Comparison of ENCODE assay signal across 8 mouse cellular contexts in genomic region chr11:70020731-70021263, GRCm38 (mm10). TPM values are rescaled to one million over a fixed set of nuclear protein-coding genes. Genes with fewer than 3 reads are reported as not detected.
DNase-seq lines count a peak whose midpoint lies in the region; ATAC-seq lines count a peak whose summit lies in the region.

No protein-coding gene starts in this region.

- peak overlapping the region; percentile 95 for H3K27ac ChIP-seq in hindbrain, embryonic 14.5 days

- H3K36me3 ChIP-seq in hindbrain, embryonic 14.5 days (replicated peaks; ENCODE audit: control insufficient read depth, insufficient read depth) = no peaks in the 10 kb centered on the region

- peak; percentile 73 for DNase-seq in T-cell, adult 2 months (ENCODE audit: low spot score)
- peak; percentile 84 to 86 for DNase-seq in cerebellum, postnatal 14 days
- DNase-seq in frontal cortex, postnatal 25 days (ENCODE audit: low spot score in 2 of 2) = peak; percentile 46 to 54
- peak; percentile 78 for DNase-seq in hindbrain, embryonic 14.5 days (ENCODE audit: low spot score)
- DNase-seq in left cerebral cortex, adult 18-20 months (ENCODE audit: low spot score in 2 of 2) = peak; percentile 69 to 74
- DNase-seq in lung, postnatal 36 days = peak; percentile 91
- peak; percentile 92 for DNase-seq in retina, embryonic 14.5 days (ENCODE audit: low spot score)
- peak; percentile 77 for DNase-seq in thymus, postnatal 25 days

- peak overlapping the region; percentile 94 for H3K9ac ChIP-seq in hindbrain, embryonic 14.5 days

- no peaks in the 10 kb centered on the region for H3K27me3 ChIP-seq in hindbrain, embryonic 14.5 days (ENCODE audit: control insufficient read depth, insufficient read depth, low read length)

- H3K4me1 ChIP-seq in hindbrain, embryonic 14.5 days (replicated peaks; ENCODE audit: control insufficient read depth, insufficient read depth, low read length) = peaks cover 61% of the 10 kb centered on the region

- peak overlapping the region; percentile 81 for H3K4me3 ChIP-seq in hindbrain, embryonic 14.5 days (replicated peaks; ENCODE audit: low read length)

- no peaks in the 10 kb centered on the region for H3K9me3 ChIP-seq in hindbrain, embryonic 14.5 days (ENCODE audit: control insufficient read depth, low read length)

- peak; percentile 69 for ATAC-seq in hindbrain, embryonic 14.5 days (ENCODE audit: low FRiP score)

- 0% methylated on average over 8 of the region's 8 CpGs for WGBS in hindbrain, embryonic 14.5 days

- peak overlapping the region; percentile 90 for H3K4me2 ChIP-seq in hindbrain, embryonic 14.5 days (replicated peaks)

RNA-seq across cellular contexts. Expression of gene Dlg4, which starts 4.1 kb away (rescaled TPM):
- polyA plus RNA-seq in hindbrain, embryonic 14.5 days (2014; fragmentation: Nextera tagmentation; extraction: Ambion mirVana) = 25.6 and 26.6 TPM in 2 replicates
- 100 to 1,000 TPM; 718 to 731 TPM for total RNA-seq in left cerebral cortex, adult 18-20 months (2021)

RNA-seq across cellular contexts. Expression of gene Acadvl, which starts 5.6 kb away (rescaled TPM):
- polyA plus RNA-seq in hindbrain, embryonic 14.5 days (2014; fragmentation: Nextera tagmentation; extraction: Ambion mirVana) = 49.9 and 56.1 TPM in 2 replicates
- 10 to 100 TPM; 55.6 to 57.9 TPM for total RNA-seq in left cerebral cortex, adult 18-20 months (2021)

RNA-seq across cellular contexts. Expression of gene Dvl2, which starts 20.4 kb away (rescaled TPM):
- polyA plus RNA-seq in hindbrain, embryonic 14.5 days (2014; fragmentation: Nextera tagmentation; extraction: Ambion mirVana) = 17.9 and 20.9 TPM in 2 replicates
- 10 to 100 TPM; 28.6 to 32.9 TPM for total RNA-seq in left cerebral cortex, adult 18-20 months (2021)

RNA-seq across cellular contexts. Expression of gene Phf23, which starts 25.2 kb away (rescaled TPM):
- polyA plus RNA-seq in hindbrain, embryonic 14.5 days (2014; fragmentation: Nextera tagmentation; extraction: Ambion mirVana) = 38.0 and 38.4 TPM in 2 replicates
- 10 to 100 TPM; 52.6 to 53.8 TPM for total RNA-seq in left cerebral cortex, adult 18-20 months (2021)

RNA-seq across cellular contexts. Expression of gene Gabarap, which starts 29.9 kb away (rescaled TPM):
- 624 and 628 TPM in 2 replicates for polyA plus RNA-seq in hindbrain, embryonic 14.5 days (2014; fragmentation: Nextera tagmentation; extraction: Ambion mirVana)
- total RNA-seq in left cerebral cortex, adult 18-20 months (2021) = 100 to 1,000 TPM; 231 to 236 TPM

Comparison
In these comparisons a context has a peak if more than half of its experiments do, and no peak if none do; other contexts are left out.
1. Peak in every context shown above with its lines: DNase-seq, ATAC-seq, H3K4me3 ChIP-seq and H3K27ac ChIP-seq.